Mouse (Mus musculus): ENCODE data around the gene Scgn.
A peak's percentile ranks its signal among the peaks of the same experiment; 100 is the strongest.

Gene Scgn

DNA sequence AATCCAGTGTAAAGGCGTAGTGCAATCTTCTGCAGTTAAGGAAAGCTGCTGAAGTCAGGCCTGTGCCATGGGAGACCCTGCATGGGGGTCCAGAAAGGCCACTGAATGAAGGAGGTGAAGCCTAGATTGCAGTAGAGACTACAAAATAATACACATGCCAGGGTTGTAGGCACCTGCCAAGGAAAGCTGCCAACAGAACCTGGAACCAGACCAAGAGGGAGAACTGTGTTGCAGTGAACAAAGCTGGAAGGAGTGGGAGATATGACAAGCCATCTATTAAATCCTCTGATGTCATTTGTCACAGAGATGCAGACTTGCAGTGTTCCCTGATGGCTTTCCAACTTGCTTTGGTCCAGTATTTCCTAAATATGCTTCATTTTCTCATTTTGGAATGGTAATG, 52.3 kb downstream of the Scgn start:
- DNase-seq (ENCODE audit: inconsistent ontology term): no peak

DNA sequence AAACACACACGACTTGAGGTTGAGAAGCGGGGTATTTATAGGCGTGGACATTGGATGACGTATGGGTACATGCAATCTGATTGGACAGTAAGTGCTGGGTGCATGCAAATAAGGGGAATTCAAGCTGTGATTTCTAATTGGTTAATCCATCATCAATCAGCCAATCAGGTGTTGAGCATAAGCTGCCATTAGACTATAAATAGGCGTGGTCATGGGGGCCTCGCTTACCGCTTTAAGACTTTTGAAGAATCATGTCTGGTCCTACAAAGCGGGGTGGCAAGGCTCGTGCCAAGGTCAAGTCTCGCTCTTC, 56.8 kb downstream of the Scgn start, which contains the start of gene Hist1h2aa:
Gene Hist1h2aa (plus strand): TSS at position 252 of the 310 bp plus-strand sequence.
- no peak for DNase-seq (ENCODE audit: inconsistent ontology term)

DNA sequence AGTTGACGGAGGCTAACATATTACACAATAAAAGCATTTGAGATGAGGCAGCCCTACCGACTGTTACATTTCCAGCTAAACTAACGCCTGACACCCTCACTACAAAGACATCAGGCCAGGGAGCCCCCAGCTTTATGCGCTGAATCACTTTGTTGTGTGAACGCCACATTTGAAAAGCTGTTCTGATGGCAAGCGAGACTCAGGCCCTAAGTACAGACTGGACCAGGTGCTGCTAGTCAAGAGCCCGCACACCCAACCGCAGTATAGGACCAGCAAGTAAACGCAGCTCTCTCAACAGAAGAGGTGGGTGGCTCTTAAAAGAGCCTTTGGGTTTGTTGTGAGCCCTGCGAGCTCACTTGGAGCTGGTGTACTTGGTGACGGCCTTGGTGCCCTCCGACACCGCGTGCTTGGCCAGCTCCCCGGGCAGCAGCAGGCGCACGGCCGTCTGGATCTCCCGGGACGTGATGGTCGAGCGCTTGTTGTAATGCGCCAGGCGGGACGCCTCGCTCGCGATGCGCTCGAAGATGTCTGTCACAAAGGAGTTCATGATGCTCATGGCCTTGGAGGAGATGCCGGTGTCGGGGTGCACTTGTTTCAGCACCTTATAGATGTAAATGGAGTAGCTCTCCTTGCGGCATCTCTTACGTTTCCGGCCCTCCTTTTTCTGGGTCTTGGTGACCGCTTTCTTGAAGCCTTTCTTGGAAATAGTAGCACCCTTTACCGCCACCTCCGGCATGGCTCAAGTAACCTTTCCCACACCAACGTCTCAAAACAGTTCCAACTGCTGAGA, 57.4 kb downstream of the Scgn start, which contains the start of gene Hist1h2ba:
Gene Hist1h2ba (minus strand): TSS at position 736 of the 790 bp plus-strand sequence.
- DNase-seq (ENCODE audit: inconsistent ontology term): no peak

DNA sequence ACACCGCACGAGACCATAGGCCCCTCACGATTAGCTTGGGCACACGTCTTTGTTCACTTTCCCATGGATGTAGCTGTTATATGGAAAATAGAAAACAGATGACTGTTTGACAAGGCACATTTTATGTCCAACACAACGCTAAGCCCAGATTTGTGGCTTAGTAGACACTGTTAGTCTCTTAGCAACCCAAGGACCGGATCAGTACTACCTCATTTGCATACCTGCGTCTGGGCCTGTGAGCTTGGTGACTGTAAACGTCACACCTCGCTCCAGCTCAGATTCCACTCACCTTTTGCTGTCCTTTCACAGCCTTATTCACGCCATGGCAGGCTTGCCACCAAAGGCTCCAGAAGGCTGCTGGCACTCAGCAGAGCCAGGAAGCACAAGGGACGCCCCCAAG, 60.1 kb downstream of the Scgn start:
- DNase-seq (ENCODE audit: inconsistent ontology term): no peak

DNA sequence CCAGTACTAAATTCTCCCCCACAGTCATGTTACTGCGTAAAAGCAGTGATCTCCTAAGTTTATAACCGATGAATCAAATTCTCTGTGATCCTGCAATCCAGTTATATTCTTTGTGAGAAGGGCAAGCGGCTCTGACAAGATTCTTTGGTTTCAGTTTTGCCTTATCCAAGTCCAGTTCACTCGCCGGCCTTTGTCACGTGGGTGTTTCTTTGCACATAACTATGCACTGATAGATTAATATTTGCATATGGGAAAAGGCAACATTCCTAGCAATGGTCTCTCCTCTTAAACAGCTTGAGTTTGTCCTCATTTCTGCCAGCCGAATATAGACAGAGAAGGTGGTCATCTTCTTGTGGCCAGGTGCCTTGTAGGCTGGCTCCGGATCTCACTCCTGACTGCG, 60.6 kb downstream of the Scgn start:
- no peak for DNase-seq (ENCODE audit: inconsistent ontology term)

DNA sequence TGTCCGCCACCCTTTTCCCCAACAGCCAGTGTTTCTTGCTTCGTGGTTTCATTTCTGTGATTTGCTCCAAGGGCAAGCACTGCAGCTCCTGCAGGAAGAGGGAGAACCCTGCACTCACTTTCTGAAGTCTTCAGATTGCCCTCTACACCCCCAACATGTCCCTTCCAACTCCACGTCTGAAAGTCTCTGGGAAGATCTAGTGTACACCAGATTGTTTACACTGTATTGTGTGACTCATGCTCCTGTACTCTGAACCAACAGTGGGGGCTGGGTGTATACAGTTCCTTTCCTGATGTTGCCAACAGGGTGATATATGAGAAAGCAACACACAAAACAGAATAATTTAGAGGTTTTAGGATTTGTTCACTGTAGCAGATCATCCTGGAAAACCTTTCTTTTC, 62.4 kb downstream of the Scgn start:
- no peak for DNase-seq (ENCODE audit: inconsistent ontology term)

DNA sequence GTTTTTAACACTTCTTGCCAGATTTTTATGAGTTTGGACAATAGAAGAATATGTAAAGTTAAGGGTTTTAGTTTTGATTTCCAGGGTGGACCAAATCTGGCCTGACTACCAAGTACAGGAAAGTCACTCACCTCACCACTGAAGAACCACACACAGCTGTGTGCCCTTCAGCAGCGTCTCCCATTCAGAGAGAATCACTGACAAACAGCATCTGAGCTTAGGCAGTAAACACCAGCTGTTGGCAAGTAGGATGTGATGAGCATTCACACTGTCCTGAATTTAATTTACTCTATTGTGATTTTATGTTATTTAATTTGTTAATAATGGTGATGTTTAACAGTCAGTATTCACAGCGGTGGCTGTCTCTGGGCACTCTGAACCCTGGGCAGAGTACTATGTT, 65.2 kb downstream of the Scgn start:
- DNase-seq (ENCODE audit: inconsistent ontology term): no peak

DNA sequence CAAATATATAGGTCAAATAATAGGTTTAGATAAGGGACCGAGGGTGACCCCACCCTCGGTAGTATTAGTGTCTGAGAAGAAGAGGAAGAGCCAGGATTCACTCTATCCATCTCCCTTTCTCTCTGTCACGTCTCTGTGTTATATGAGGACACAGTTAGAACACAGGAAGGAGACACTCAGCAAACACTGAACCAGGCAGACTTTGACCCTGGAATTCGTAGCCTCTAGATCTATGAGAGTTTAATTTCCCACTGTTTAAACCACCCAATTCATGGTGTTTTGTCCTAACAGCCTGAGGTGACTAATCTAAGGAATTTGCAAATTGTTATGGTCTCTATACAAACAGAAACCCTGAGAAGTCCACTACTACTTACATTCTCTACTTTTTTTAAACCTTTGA, 73.3 kb downstream of the Scgn start:
- no peak for DNase-seq (ENCODE audit: inconsistent ontology term)

DNA sequence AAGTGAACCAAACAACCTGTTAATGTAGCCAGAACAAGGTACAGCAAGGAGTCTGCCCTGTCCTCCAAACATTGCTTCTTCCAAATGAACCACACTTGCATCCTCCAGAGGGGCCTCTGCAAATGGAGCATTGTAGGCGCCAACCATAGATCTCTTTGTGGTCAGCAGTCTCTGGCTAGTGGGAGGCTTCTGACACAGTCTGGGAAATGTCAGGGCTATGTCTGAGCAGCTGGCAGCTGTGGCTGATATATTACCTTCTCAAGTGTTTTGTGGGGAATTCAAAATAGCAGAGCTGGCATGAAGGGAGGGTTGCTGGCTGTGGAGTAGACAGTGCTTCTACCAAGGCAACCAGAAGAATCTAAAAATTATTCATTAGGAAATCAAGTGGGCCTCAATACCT, 74.9 kb downstream of the Scgn start:
- DNase-seq (ENCODE audit: inconsistent ontology term): no peak

DNA sequence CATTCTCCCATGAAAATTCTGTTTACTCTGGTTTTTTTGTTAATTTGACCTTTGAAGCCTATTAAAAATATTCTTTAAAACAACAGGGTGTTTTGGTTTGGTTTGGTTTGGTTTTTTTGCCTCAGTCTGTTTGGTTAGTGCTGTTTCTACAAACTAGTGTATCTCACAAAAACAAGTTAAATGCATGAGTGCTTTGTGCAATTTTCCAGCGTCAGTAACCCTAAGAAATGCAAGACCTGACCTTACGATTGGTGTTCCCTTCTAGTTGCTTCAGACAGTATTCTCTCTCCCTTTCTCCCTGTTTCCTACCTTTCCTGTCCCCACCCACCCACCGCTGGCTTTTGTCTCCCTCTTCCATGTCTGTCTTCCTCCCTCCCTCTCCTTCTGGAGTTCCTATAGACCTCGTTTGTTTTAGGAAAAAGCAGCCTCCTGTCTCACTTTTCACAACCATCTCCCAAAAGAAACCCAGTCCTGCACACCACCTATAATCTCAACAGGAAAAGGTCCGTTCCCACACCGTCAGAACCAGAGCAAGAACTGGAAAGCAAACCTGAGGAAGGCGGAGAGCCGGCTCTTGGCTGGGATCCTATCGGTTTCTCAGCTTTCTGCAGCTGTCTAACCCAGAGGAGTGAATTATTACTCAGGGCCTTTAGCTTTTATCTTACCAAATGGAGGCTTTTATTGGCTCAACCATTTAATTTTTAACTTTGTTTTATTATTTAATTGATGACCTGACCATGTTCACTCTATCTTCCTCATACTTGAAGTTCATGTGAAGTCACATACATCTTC, 76.4 kb downstream of the Scgn start, which contains the start of gene Slc17a4:
Gene Slc17a4 (minus strand): TSS at position 634 of the 792 bp plus-strand sequence.
- DNase-seq (ENCODE audit: inconsistent ontology term): no peak

DNA sequence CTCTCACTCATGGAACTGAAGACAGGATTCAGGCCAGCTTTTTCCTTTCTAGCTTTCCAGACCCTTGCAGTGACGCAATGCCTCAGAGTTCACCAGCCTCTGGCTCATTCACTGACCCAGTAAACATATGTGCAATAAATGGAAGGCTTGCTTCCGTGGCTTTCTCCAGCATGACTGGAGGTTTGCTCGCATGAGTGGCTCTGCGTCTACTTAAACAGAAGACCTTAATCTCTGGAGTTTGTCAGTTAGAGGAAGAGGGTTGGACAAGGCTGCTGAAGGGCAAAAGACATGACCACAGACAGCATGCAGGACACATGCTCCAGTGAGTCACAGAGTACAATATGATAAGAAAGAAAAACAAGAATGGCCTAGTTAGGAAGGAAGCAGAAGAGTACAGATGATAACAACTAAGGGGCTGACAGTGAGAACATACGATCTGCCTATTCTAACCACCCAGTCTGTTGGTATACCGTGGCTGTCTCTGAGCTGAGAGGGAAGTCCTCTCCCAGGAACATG, 77.2 kb downstream of the Scgn start:
- DNase-seq (ENCODE audit: inconsistent ontology term): peak; percentile 49

DNA sequence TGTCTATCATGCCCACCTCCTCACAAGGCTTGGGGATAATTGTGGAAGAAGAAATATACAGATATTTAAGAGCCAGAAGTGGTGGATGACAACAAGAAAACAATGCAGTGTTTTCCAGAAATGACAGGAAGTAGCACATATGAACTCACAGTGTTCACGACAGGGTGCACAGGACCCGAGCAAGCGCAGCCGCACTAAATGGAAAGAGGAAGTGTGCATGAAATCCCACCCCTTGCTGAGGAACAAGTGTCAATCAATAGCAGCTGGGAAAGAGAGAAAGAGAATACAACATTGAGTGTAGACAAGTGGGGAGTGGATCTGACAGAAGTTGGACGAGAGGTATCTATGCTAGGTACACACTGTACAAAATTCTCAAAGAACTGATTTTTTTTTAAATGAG, 79.7 kb downstream of the Scgn start:
- DNase-seq (ENCODE audit: inconsistent ontology term): no peak

DNA sequence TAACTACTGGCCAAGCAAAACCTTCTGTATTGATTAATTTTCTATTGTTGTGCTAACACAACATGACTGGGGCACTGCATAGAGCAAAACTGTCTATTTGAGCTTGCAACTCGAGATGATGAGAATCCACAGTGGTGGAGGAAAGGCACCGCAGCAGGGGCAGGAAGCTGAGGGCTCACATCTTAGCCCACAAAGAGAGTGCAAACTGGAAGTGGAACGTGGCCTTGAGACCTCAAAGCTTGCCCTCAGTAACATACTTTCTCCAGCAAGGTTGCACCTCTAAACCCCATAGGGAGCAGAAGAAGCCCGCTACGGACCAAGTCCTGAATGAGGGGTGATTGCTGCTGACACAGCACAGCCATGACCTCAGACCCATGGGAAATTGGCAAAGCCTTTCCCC, 80.9 kb downstream of the Scgn start:
- DNase-seq (ENCODE audit: inconsistent ontology term): no peak

DNA sequence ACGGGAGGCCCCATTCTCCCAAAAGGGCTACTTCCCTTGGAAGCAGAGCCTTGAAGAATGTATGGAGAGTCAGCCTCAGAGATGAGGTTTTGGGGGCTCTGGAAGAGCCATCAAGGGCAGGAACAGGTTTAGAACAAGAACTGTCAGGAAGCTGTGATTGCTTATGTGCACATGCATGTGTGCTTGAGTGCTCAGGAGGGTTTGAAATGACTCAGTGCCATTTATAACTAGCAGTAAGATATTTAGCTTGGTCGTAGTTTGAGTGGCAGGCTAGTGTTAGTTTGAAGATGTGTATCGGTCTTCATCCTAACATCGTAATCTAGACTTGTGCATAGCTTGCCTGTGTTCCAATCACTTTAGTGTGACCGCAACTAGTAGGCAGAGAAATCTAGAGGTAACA, 84.1 kb downstream of the Scgn start:
- no peak for DNase-seq (ENCODE audit: inconsistent ontology term)
